Mouse (Mus musculus) liver, postnatal 0 days (tissue): ENCODE measurements around the gene Rrn3. TPM values are rescaled to one million over a fixed set of nuclear protein-coding genes. Genes with fewer than 3 reads are reported as not detected.

Experiments used
- ATAC-seq: fragments of 200-750 bp; cut with Nextera tagmentation; 2 replicates; pipeline ENCODE4 v1.8.0; 2017; ENCODE audit warnings: mild to moderate bottlenecking, moderate library complexity
- DNase-seq: peaks from one replicate; pipeline ENCODE4 v3.0.0-alpha.2; 2016
- H3K27ac ChIP-seq: fragments of 300-500 bp; sonication (generic); 2 replicates; pipeline ENCODE4 v1.5.1; 2014; ENCODE audit warnings: antibody characterized with exemption, moderate library complexity, mild to moderate bottlenecking, low read depth
- H3K27me3 ChIP-seq: fragments of 300-500 bp; sonication (generic); 2 replicates; pipeline ENCODE4 v1.6.1; 2014; ENCODE audit warnings: low read length, control low read depth, mixed read lengths; ENCODE audit not compliant: insufficient read depth
- H3K36me3 ChIP-seq: fragments of 300-500 bp; sonication (generic); replicated peaks from 2 replicates; pipeline ENCODE4 v1.6.1; 2014; ENCODE audit warnings: mild to moderate bottlenecking, control low read depth, low read length, moderate library complexity, mixed read lengths; ENCODE audit not compliant: insufficient read depth
- H3K4me1 ChIP-seq: fragments of 300-500 bp; sonication (generic); 2 replicates; pipeline ENCODE4 v1.6.1; 2014; ENCODE audit warnings: antibody characterized with exemption, mild to moderate bottlenecking, control low read depth; ENCODE audit not compliant: insufficient read depth
- H3K4me2 ChIP-seq: fragments of 300-500 bp; sonication (generic); 2 replicates; pipeline ENCODE4 v1.6.1; 2014; ENCODE audit warnings: low read depth, mild to moderate bottlenecking, low read length, moderate library complexity, mixed read lengths
- H3K4me3 ChIP-seq: fragments of 300-500 bp; sonication (generic); 2 replicates; pipeline ENCODE4 v1.5.1; 2014; ENCODE audit warnings: low read depth, low read length
- H3K9ac ChIP-seq: fragments of 300-500 bp; sonication (generic); replicated peaks from 2 replicates; pipeline ENCODE4 v1.6.1; 2014; ENCODE audit warnings: mild to moderate bottlenecking, moderate library complexity
- H3K9me3 ChIP-seq: fragments of 300-500 bp; sonication (generic); 2 replicates; pipeline ENCODE4 v1.6.1; 2016; ENCODE audit warnings: mild to moderate bottlenecking, control low read depth, low read length, mixed read lengths
- CTCF ChIP-seq: sonication (generic); IDR thresholded peaks from 2 replicates; pipeline ENCODE4 v1.5.1; 2016; ENCODE audit warnings: antibody characterized with exemption, low read depth
- EP300 ChIP-seq: IDR thresholded peaks from 2 replicates; pipeline ENCODE4 v1.6.1; 2016; ENCODE audit warnings: antibody characterized with exemption, low read depth, mild to moderate bottlenecking
- WGBS: fragments of 180-500 bp; shearing (Covaris S2); extraction: QIAGEN DNeasy Blood & Tissue Kit; methylation state at CpG from one replicate; pipeline ENCODE4 v1.1.7; 2014; ENCODE audit not compliant: insufficient replicate concordance; 5-methylcytosine and 5-hydroxymethylcytosine counted together
- polyA plus RNA-seq: library from polyadenylated mRNA; unstranded; fragments of >200 nt; fragmentation: Nextera tagmentation; extraction: Ambion mirVana; gene quantifications from 2 replicates; pipeline ENCODE4 v1.2.1, GENCODE M21; 2015

The Rrn3 gene
- polyA plus RNA-seq, 1 experiment from 2014 or later: 15.3 TPM

- Histone ChIP-seq H3K4me1 (peaks cover 22% of the 10 kb centered on the region; the same call in 1 of the 2 replicates), H3K27me3 (no peaks in the 10 kb centered on the region), H3K4me3 (no peak overlapping the region), H3K36me3 (no peaks in the 10 kb centered on the region), H3K4me2 (no peak overlapping the region), H3K27ac (no peak overlapping the region), H3K9me3 (no peaks in the 10 kb centered on the region), H3K9ac (no peak overlapping the region)
- WGBS: 96% methylated on average over 5 of the region's 5 CpGs
- no peak for ATAC-seq
- 0 out of 2 replicates have a peak, but pooled peaks have one; percentile 20 for TF ChIP-seq CTCF
- TF ChIP-seq EP300: no peak
- no peak for DNase-seq
Observed at GRCm38 (mm10) chr16:13820771-13821170, 40.3 kb downstream of the Rrn3 start.

- H3K4me1 ChIP-seq: peaks cover 1% of the 10 kb centered on the region; the same call in 1 of the 2 replicates
- H3K9me3 ChIP-seq: no peaks in the 10 kb centered on the region
- H3K36me3 ChIP-seq: peaks cover 28% of the 10 kb centered on the region
- DNase-seq (no peak), ATAC-seq (no peak)
- no peak overlapping the region for H3K4me3 ChIP-seq
- no peak overlapping the region for H3K9ac ChIP-seq
- TF ChIP-seq EP300 (no peak), CTCF (no peak)
- H3K4me2 ChIP-seq: no peak overlapping the region
- no peak overlapping the region for H3K27ac ChIP-seq
- WGBS: 71% methylated on average over 7 of the region's 7 CpGs
- no peaks in the 10 kb centered on the region for H3K27me3 ChIP-seq
Observed at GRCm38 (mm10) chr16:13825781-13826490, 45.4 kb downstream of the Rrn3 start.

GRCm38 (mm10) chr16:13826511-13826910 is 46.0 kb downstream of the Rrn3 start:
- TF ChIP-seq EP300 (no peak), CTCF (no peak)
- peaks cover 31% of the 10 kb centered on the region for H3K36me3 ChIP-seq
- 90% methylated on average over 4 of the region's 4 CpGs for WGBS

GRCm38 (mm10) chr16:13830444-13830843 is 49.9 kb downstream of the Rrn3 start:
- Histone ChIP-seq H3K36me3 (peaks cover 60% of the 10 kb centered on the region), H3K4me2 (no peak overlapping the region), H3K9ac (no peak overlapping the region), H3K27ac (no peak overlapping the region), H3K9me3 (no peaks in the 10 kb centered on the region), H3K4me3 (no peak overlapping the region), H3K4me1 (no peaks in the 10 kb centered on the region; the same call in 1 of the 2 replicates), H3K27me3 (no peaks in the 10 kb centered on the region)
- ATAC-seq (no peak), DNase-seq (no peak)
- 84% methylated on average over 10 of the region's 10 CpGs for WGBS
- TF ChIP-seq EP300 (no peak), CTCF (peak; percentile 35)

More at GRCm38 (mm10) chr16:13826511-13826910, 46.0 kb downstream of the Rrn3 start:
- Histone ChIP-seq H3K9me3 (no peaks in the 10 kb centered on the region), H3K4me1 (no peaks in the 10 kb centered on the region; the same call in 1 of the 2 replicates), H3K27me3 (no peaks in the 10 kb centered on the region), H3K27ac (no peak overlapping the region), H3K9ac (no peak overlapping the region), H3K4me2 (no peak overlapping the region), H3K4me3 (no peak overlapping the region)
- no peak for DNase-seq
- ATAC-seq: no peak

GRCm38 (mm10) chr16:13831606-13832005 is 51.1 kb downstream of the Rrn3 start:
- Histone ChIP-seq H3K9me3 (no peaks in the 10 kb centered on the region), H3K27ac (peak overlapping the region; percentile 34; the same call in 1 of the 2 replicates), H3K4me2 (no peak overlapping the region), H3K36me3 (peaks cover 71% of the 10 kb centered on the region), H3K4me1 (no peaks in the 10 kb centered on the region; the same call in 1 of the 2 replicates), H3K4me3 (no peak overlapping the region), H3K9ac (0 out of 2 replicates have a peak overlapping the region, but pooled peaks have one; percentile 16), H3K27me3 (no peaks in the 10 kb centered on the region)
- TF ChIP-seq CTCF (no peak), EP300 (no peak)
- 62% methylated on average over 5 of the region's 5 CpGs for WGBS
- DNase-seq (peak; percentile 51), ATAC-seq (peak; percentile 75)

- Histone ChIP-seq H3K4me3 (no peak overlapping the region), H3K36me3 (peaks cover 75% of the 10 kb centered on the region), H3K27me3 (no peaks in the 10 kb centered on the region), H3K27ac (no peak overlapping the region), H3K9me3 (no peaks in the 10 kb centered on the region), H3K4me2 (no peak overlapping the region), H3K4me1 (peaks cover 3% of the 10 kb centered on the region; the same call in 1 of the 2 replicates), H3K9ac (no peak overlapping the region)
- no peak for ATAC-seq
- TF ChIP-seq EP300 (no peak), CTCF (no peak)
- DNase-seq: no peak
- 81% methylated on average over 5 of the region's 5 CpGs for WGBS
Observed at GRCm38 (mm10) chr16:13834382-13834781, 53.9 kb downstream of the Rrn3 start.
